Mouse (Mus musculus): Measurements from ENCODE around the gene Zfyve9.

DNA sequence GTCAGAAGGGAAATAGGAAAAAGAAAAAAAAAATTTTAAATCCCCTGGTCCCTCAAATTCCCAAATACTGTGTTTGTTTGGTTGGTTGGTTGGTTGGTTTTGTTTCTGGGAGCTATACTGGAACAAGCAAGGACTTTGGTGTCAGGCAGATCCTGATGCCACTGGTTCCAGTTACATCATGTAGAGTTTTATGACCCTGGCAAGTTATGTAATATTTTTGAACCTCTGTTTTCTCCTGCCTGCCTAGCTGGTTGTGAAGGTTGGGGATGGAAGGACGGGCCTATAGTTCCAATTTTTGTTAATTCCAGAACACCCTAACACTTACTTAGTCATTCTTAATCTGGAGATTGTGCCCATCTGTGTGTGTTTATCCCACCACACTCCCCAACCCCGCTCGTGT lies 998 bp upstream of the Zfyve9 start:
- TF ChIP-seq CTCF (conservative IDR thresholded peaks at IDR 0.05; ENCODE audit: insufficient read depth, insufficient read length, low read depth, low read length) (no peak), POLR2A (IDR thresholded peaks at IDR 0.05; ENCODE audit: low read depth, low read length) (no peak)

Measured in kidney, adult 2 months (tissue).